Mouse (Mus musculus) adrenal gland, postnatal 36 days (tissue): ENCODE data around the gene Rfc4. TPM values are rescaled to one million over a fixed set of nuclear protein-coding genes. Genes with fewer than 3 reads are reported as not detected.

Experiments used
- DNase-seq, 2 experiments: peaks; one replicate each; pipeline ENCODE4 v3.0.0; 2021; ENCODE audit warnings: mixed read lengths in 1 of 2
- long read RNA-seq, 2 experiments: library from polyadenylated mRNA; stranded (forward); transcript quantifications; one replicate each; pipeline ENCODE4 v2.0.0; 2021; ENCODE audit warnings: borderline sequencing depth in 2 of 2
- total RNA-seq, 2 experiments: library from RNA; stranded (reverse); gene quantifications; 2 replicates each; pipeline ENCODE4 v1.2.3; 2021

Gene Rfc4
- total RNA-seq, result 1 to 10 TPM; 8.8 TPM
- long read RNA-seq, experiment 1, transcript Rfc4-201 (11 exons, 1,228 nt), result major isoform, 10 of 14 reads
- long read RNA-seq, experiment 1, partial matches to known transcripts, result 2 of 14 reads
- long read RNA-seq, experiment 1, other reads (novel, unspliced or antisense), result 2 of 14 reads
- long read RNA-seq, experiment 2, transcript Rfc4-201 (11 exons, 1,228 nt), result major isoform, 5 of 5 reads
- long read RNA-seq, experiment 2, partial matches to known transcripts, result 0 of 5 reads
- long read RNA-seq, experiment 2, other reads (novel, unspliced or antisense), result 0 of 5 reads

GRCm38 (mm10) chr16:23127673-23128375 lies at the start of gene Rfc4:
Gene Rfc4 (minus strand): TSS chr16:23127737.
- peak; percentile 93 to 95 for DNase-seq

- no peak for DNase-seq
These were observed 48.4 kb upstream of the Rfc4 start for GRCm38 (mm10) chr16:23175956-23176355.

- DNase-seq, result no peak
These were observed 47.3 kb upstream of the Rfc4 start for GRCm38 (mm10) chr16:23174855-23175254.

- no peak for DNase-seq
These were observed 46.4 kb upstream of the Rfc4 start for GRCm38 (mm10) chr16:23173904-23174303.

GRCm38 (mm10) chr16:23170813-23171212 lies 43.3 kb upstream of the Rfc4 start:
- no peak for DNase-seq

- DNase-seq, result peak; percentile 28 to 50
These were observed 39.5 kb upstream of the Rfc4 start for GRCm38 (mm10) chr16:23167079-23167478.

GRCm38 (mm10) chr16:23166646-23167045 lies 39.1 kb upstream of the Rfc4 start:
- DNase-seq, result no peak

- no peak for DNase-seq
These were observed 37.9 kb upstream of the Rfc4 start for GRCm38 (mm10) chr16:23165441-23165840.

- DNase-seq, result peak in 1 of 2 experiments; percentile 18
These were observed 36.9 kb upstream of the Rfc4 start for GRCm38 (mm10) chr16:23164443-23164842.

GRCm38 (mm10) chr16:23162116-23162515 lies 34.6 kb upstream of the Rfc4 start:
- no peak for DNase-seq

- peak; percentile 20 to 36 for DNase-seq
These were observed 32.2 kb upstream of the Rfc4 start for GRCm38 (mm10) chr16:23159749-23160148.

- DNase-seq, result peak; percentile 37 to 39
These were observed 31.4 kb upstream of the Rfc4 start for GRCm38 (mm10) chr16:23158957-23159356.

- DNase-seq, result no peak
These were observed 30.8 kb upstream of the Rfc4 start for GRCm38 (mm10) chr16:23158292-23158691.

- no peak for DNase-seq
These were observed 29.5 kb upstream of the Rfc4 start for GRCm38 (mm10) chr16:23157013-23157412.

- DNase-seq, result no peak
These were observed 26.7 kb upstream of the Rfc4 start for GRCm38 (mm10) chr16:23154261-23154660.

GRCm38 (mm10) chr16:23151423-23151822 lies 23.9 kb upstream of the Rfc4 start:
- DNase-seq, result peak; percentile 46 to 63

- DNase-seq, result no peak
These were observed 21.9 kb upstream of the Rfc4 start for GRCm38 (mm10) chr16:23149396-23149795.

- DNase-seq, result no peak
These were observed 21.4 kb upstream of the Rfc4 start for GRCm38 (mm10) chr16:23148936-23149335.

- DNase-seq, result peak in 1 of 2 experiments; percentile 27
These were observed 18.7 kb upstream of the Rfc4 start, which contains the start of gene Adipoq for GRCm38 (mm10) chr16:23146280-23146679. Gene Adipoq (plus strand): TSS chr16:23146536.

GRCm38 (mm10) chr16:23145211-23145610 lies 17.7 kb upstream of the Rfc4 start:
- no peak for DNase-seq

GRCm38 (mm10) chr16:23144326-23144725 lies 16.8 kb upstream of the Rfc4 start:
- no peak for DNase-seq

- DNase-seq, result no peak
These were observed 13.4 kb upstream of the Rfc4 start for GRCm38 (mm10) chr16:23140911-23141310.

- DNase-seq, result no peak
These were observed 9.0 kb upstream of the Rfc4 start for GRCm38 (mm10) chr16:23136406-23136970.
